Mouse (Mus musculus) liver, embryonic 16.5 days (tissue): ENCODE data around the gene Gab2. TPM values are rescaled to one million over a fixed set of nuclear protein-coding genes. Genes with fewer than 3 reads are reported as not detected.

Experiments used
- ATAC-seq: fragments of 200-750 bp; cut with Nextera tagmentation; 2 replicates; pipeline ENCODE4 v1.8.0; 2017; ENCODE audit warnings: low read depth, mild to moderate bottlenecking, moderate number of reproducible peaks, moderate library complexity
- H3K27ac ChIP-seq: fragments of 300-500 bp; sonication (generic); 2 replicates; pipeline ENCODE4 v1.5.1; 2014; ENCODE audit warnings: mild to moderate bottlenecking, low read length
- H3K27me3 ChIP-seq: fragments of 300-500 bp; sonication (generic); 2 replicates; pipeline ENCODE4 v1.6.1; 2014; ENCODE audit warnings: low read depth, low read length, mixed read lengths; ENCODE audit not compliant: control insufficient read depth, insufficient read depth
- H3K36me3 ChIP-seq: fragments of 300-500 bp; sonication (generic); 2 replicates; pipeline ENCODE4 v1.6.1; 2014; ENCODE audit warnings: mild to moderate bottlenecking; ENCODE audit not compliant: control insufficient read depth, insufficient read depth
- H3K4me1 ChIP-seq: fragments of 300-500 bp; sonication (generic); 2 replicates; pipeline ENCODE4 v1.6.1; 2014; ENCODE audit warnings: low read depth, low read length, mixed read lengths; ENCODE audit not compliant: control insufficient read depth
- H3K4me2 ChIP-seq: fragments of 300-500 bp; sonication (generic); 2 replicates; pipeline ENCODE4 v1.6.1; 2014; ENCODE audit warnings: low read depth, low read length, mixed read lengths
- H3K4me3 ChIP-seq: fragments of 300-500 bp; sonication (generic); 2 replicates; pipeline ENCODE4 v1.5.1; 2014; ENCODE audit warnings: low read depth, mild to moderate bottlenecking, low read length
- H3K9ac ChIP-seq: fragments of 300-500 bp; sonication (generic); 2 replicates; pipeline ENCODE4 v1.6.1; 2014; ENCODE audit warnings: low read depth, low read length
- H3K9me3 ChIP-seq: fragments of 300-500 bp; sonication (generic); replicated peaks from 2 replicates; pipeline ENCODE4 v1.6.1; 2016; ENCODE audit warnings: low read length; ENCODE audit not compliant: control insufficient read depth
- WGBS: fragments of 180-500 bp; shearing (Covaris S2); extraction: QIAGEN DNeasy Blood & Tissue Kit; methylation state at CpG from one replicate; pipeline ENCODE4 v1.1.7; 2014; ENCODE audit not compliant: insufficient replicate concordance; 5-methylcytosine and 5-hydroxymethylcytosine counted together
- polyA plus RNA-seq: library from polyadenylated mRNA; unstranded; fragments of >200 nt; fragmentation: Nextera tagmentation; extraction: Ambion mirVana; gene quantifications from 2 replicates; pipeline ENCODE4 v1.2.1, GENCODE M21; 2015

Gene Gab2
- polyA plus RNA-seq, 1 experiment from 2014 or later, result 2.1 TPM

DNA sequence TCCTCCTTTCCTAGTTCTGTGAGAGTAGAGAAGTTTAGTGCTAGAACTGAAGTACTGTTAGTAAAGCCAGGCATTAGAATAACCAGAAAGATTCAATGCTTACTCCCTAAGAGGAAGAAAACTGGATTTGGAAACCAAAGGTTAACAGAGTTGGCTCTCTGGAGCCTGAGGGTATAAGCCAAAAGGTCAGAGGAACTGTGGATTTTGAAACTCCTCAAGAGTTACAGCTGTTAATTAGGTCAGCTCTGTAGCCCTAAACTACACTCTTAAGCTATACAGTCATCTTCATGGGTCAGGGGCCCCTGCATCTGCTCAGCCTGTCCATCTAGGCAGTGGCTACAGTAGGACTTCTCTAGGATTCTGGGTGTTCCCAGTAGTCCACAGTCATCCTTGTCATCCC lies 4.4 kb upstream of the Gab2 start:
- ATAC-seq, result no peak
- H3K9ac ChIP-seq, result no peak overlapping the region
- H3K27me3 ChIP-seq, result no peaks in the 10 kb centered on the region
- no peak overlapping the region for H3K4me3 ChIP-seq
- H3K9me3 ChIP-seq, result no peaks in the 10 kb centered on the region
- peaks cover 7% of the 10 kb centered on the region for H3K4me1 ChIP-seq
- no peak overlapping the region for H3K4me2 ChIP-seq
- H3K27ac ChIP-seq, result no peak overlapping the region
- no peaks in the 10 kb centered on the region for H3K36me3 ChIP-seq

DNA sequence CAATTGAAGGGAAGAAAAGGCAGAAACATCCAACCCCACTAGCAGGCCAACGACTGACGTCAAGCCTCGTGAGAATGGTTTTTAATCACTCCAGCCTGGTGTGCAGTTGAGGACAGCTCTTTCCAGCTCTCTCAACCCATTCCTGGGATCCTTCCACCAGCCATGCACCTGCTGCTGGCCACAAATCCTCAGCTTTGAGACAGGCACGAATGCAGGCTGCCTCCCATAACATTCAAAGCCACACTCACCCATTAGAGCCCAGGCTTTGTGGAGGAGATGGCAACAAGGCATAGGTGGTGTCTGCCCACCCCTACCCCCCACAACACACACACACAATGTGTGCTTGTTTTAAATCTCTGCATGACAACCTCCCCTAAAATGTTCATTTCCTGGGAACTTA lies 2.7 kb upstream of the Gab2 start:
- no peaks in the 10 kb centered on the region for H3K9me3 ChIP-seq
- 40% methylated on average over 4 of the region's 4 CpGs for WGBS
- H3K27me3 ChIP-seq, result no peaks in the 10 kb centered on the region
- peaks cover 18% of the 10 kb centered on the region for H3K4me1 ChIP-seq
- no peak overlapping the region for H3K4me2 ChIP-seq
- no peak overlapping the region for H3K4me3 ChIP-seq
- H3K27ac ChIP-seq, result no peak overlapping the region
- no peak for ATAC-seq
- H3K9ac ChIP-seq, result no peak overlapping the region
- no peaks in the 10 kb centered on the region for H3K36me3 ChIP-seq

DNA sequence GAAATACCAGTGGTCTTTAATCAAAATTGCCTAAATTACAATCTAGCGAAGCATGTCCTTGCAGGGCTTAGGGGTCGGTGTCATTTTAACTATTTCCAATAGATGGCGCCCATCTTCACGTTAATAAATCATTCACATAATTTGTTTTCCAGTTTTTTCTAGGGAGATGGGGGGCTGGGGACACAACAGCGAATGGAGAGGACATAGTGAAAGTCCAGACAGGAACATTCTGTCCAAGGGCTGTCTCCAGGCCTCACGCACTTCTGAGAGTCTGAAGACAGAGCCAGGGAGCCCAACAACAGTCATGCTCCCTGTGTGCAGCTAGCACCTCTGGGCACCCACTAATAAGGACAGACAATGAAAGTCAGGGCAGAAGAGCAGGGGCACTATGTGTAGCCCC lies 2.2 kb upstream of the Gab2 start:
- Histone ChIP-seq H3K4me2 (no peak overlapping the region), H3K4me3 (no peak overlapping the region), H3K36me3 (no peaks in the 10 kb centered on the region), H3K9me3 (no peaks in the 10 kb centered on the region), H3K27ac (no peak overlapping the region), H3K4me1 (peaks cover 19% of the 10 kb centered on the region), H3K27me3 (no peaks in the 10 kb centered on the region), H3K9ac (no peak overlapping the region)
- ATAC-seq, result no peak
- 15% methylated on average over 6 of the region's 6 CpGs for WGBS

DNA sequence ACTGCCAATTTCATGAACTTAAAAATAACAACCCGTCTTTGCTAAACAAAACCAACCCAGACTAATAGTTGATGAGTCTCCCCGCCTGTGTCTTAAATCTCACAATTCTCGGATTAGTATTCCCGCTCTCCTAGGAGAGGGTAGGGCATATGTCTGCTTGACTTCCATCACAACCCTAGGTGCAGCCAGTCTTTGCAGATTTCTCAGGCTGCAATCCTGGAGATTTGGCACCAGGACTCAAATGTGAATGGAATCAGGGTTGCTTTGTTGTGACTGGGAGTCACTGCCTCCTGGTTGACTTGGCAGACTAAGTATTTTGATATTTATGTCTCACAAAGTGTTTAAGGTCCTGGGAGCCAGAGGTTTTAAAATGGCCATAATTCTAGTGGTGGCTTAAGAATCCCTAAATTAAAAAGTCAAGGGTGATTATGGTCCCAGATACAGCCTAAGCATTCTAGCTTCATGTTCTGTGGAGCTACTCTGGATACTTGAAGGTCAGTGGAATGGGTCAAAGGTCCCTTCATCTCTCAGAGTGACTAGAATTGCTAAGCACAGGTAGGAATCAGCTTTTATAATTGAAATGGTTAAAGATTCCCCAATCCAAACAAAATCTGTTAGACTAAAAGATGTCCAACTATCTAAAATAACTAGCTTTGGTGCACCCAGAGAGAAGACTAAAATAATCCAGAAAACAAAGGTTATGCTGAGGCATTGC lies 1.6 kb upstream of the Gab2 start:
- no peaks in the 10 kb centered on the region for H3K27me3 ChIP-seq
- H3K27ac ChIP-seq, result no peak overlapping the region
- no peak overlapping the region for H3K4me3 ChIP-seq
- H3K9ac ChIP-seq, result no peak overlapping the region
- H3K4me1 ChIP-seq, result peaks cover 21% of the 10 kb centered on the region
- no peak overlapping the region for H3K4me2 ChIP-seq
- 58% methylated on average over 4 of the region's 4 CpGs for WGBS
- H3K9me3 ChIP-seq, result no peaks in the 10 kb centered on the region
- H3K36me3 ChIP-seq, result no peaks in the 10 kb centered on the region
- no peak for ATAC-seq

DNA sequence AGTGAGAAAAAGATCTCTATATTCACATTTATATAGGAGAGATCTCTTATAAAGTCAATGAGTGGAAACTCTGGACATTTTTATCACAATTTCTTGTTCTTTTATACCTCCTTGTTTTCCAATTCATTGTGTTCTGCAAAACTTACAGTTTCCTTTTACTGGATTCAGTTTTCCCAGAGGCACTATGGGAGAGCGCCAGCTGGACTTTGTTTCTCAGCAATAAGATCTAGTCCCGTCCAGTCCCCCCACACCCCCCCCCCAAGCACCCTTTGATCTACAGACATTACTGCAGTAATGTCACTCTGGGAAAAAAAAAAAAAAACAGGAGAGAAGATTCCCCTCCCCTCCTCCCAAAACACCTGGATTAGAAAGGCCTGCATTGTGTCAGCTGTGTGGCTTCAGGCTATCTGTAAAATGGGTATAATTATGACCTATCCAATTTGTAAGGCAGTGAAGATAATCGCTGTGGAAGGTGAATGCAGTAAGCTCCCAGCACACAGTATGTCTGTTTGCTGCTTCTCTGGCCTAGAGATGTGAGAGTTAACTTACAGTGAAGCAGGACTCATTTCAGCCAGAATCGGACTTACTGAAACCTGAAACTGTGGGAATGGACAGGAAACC lies 655 bp upstream of the Gab2 start:
- Histone ChIP-seq H3K9me3 (no peaks in the 10 kb centered on the region), H3K9ac (peak overlapping the region; percentile 82), H3K27ac (no peak overlapping the region), H3K4me1 (peaks cover 21% of the 10 kb centered on the region), H3K4me2 (peak overlapping the region; percentile 97), H3K36me3 (no peaks in the 10 kb centered on the region), H3K27me3 (no peaks in the 10 kb centered on the region), H3K4me3 (peak overlapping the region; percentile 76)
- 57% methylated on average over 4 of the region's 4 CpGs for WGBS
- ATAC-seq, result no peak

DNA sequence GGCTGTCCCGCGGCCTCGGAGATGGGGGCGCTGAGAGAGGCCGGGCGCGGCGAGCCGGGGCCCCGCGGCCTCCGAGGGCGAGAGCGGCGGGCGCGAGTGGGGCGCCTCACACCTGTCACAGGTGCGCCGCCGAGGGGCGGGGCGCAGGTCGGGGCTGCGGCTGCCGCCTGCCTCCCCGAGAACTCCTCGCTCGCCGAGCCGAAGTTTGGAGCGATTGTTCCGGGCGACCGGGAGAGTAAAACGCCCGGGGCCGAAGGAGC lies 503 bp downstream of the Gab2 start:
- H3K4me3 ChIP-seq, result peak overlapping the region; percentile 76
- WGBS, result 1% methylated on average over 30 of the region's 38 CpGs
- H3K9ac ChIP-seq, result peak overlapping the region; percentile 82
- peak; percentile 38 for ATAC-seq
- H3K27me3 ChIP-seq, result no peaks in the 10 kb centered on the region
- H3K4me2 ChIP-seq, result peak overlapping the region; percentile 97
- peaks cover 21% of the 10 kb centered on the region for H3K4me1 ChIP-seq
- H3K9me3 ChIP-seq, result no peaks in the 10 kb centered on the region
- no peaks in the 10 kb centered on the region for H3K36me3 ChIP-seq
- peak overlapping the region; percentile 79 for H3K27ac ChIP-seq

DNA sequence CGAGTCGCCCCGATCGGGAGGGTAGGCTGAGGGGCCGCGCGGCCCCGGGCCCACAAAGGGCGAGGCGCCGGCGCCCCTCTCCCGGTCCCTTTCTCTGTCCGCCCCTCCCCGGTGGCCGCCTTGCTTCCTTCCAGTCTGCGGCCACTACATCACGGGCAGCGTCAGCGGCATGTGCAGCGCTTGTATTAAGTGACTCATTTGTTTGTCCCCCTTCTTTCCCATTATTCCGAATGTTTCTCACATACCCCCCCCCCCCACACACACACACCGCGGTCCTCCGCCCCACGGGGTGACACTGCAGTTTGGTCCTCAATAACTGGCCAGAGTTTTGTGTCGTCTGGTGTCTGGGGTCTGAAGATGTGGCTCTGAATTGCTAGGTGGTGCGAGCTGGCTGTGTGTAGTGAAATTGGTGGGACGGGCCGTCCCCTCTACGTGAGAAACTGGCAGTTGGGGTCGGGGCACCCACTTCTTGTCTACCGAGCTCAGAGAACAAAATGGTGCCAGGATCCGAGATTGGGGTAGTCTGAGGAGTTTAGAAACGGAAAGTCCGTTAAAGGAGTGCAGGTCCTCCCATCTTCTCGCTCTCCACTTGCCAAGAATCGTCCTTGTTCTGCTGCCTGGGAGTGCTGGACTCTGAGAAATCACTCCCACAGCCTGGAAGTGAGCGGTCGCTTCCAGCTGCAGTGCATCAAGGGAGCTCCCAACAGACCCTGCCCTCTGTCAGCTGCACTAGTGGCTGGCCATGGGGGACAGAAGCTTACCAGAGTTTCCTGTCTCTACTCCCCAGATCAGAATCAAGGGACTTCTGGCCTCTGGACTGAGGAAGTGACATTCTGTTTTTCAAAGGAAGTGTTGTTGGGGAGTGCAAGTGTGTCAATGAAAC lies 1.1 kb downstream of the Gab2 start:
- H3K36me3 ChIP-seq, result no peaks in the 10 kb centered on the region
- no peaks in the 10 kb centered on the region for H3K27me3 ChIP-seq
- H3K27ac ChIP-seq, result peak overlapping the region; percentile 79
- WGBS, result under 1% methylated on average over 40 of the region's 40 CpGs
- H3K9ac ChIP-seq, result peak overlapping the region; percentile 82
- no peaks in the 10 kb centered on the region for H3K9me3 ChIP-seq
- peak overlapping the region; percentile 76 for H3K4me3 ChIP-seq
- H3K4me1 ChIP-seq, result peaks cover 21% of the 10 kb centered on the region
- peak overlapping the region; percentile 97 for H3K4me2 ChIP-seq
- ATAC-seq, result peak; percentile 9

DNA sequence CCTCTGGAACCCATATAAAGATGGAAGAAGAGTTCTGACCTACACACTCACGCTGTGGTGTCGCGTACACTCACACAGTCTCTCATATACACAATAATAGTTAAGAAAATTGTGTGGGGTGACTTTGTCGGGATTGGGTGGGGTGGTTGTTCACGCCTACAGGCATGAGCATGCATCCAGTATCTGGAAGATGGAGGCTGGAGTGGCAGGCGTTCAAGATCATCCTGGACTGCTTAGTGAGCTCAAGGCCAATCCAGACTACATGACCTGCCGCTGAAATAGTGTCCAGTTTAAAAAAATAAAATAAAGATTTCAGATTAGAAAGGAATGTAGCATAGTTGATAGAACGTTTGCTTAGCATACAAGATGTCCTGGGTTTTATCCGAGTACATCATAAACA lies 2.2 kb downstream of the Gab2 start:
- Histone ChIP-seq H3K27ac (peak overlapping the region; percentile 45; the same call in 1 of the 2 replicates), H3K27me3 (no peaks in the 10 kb centered on the region), H3K36me3 (no peaks in the 10 kb centered on the region), H3K4me1 (peaks cover 21% of the 10 kb centered on the region), H3K4me3 (no peak overlapping the region), H3K9me3 (no peaks in the 10 kb centered on the region), H3K4me2 (no peak overlapping the region), H3K9ac (no peak overlapping the region)
- no peak for ATAC-seq
- WGBS, result 75% methylated on average over 9 of the region's 9 CpGs

DNA sequence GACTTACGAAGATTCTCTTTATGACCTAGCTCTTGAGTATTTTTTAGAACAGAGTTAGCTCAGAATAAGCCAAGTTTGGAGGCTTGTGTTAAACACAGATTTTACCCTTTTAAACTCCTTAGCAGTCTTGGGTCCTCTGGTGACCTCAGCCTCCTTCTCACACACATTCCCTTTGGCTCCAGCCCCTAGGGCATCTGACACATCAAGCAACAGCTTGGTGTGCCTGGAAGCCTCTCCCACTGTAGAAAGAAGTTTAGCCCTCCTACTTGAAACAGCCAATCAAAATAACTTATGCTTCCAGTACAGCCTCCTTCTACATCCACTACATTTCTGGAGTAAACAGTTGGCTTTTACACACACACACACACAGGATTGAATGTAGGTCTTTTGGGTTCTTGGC lies 2.8 kb downstream of the Gab2 start:
- no peaks in the 10 kb centered on the region for H3K27me3 ChIP-seq
- no peak overlapping the region for H3K4me3 ChIP-seq
- no peak for ATAC-seq
- no peaks in the 10 kb centered on the region for H3K36me3 ChIP-seq
- 94% methylated on average over 1 of the region's 1 CpGs for WGBS
- H3K4me1 ChIP-seq, result peaks cover 21% of the 10 kb centered on the region
- no peaks in the 10 kb centered on the region for H3K9me3 ChIP-seq
- no peak overlapping the region for H3K9ac ChIP-seq
- peak overlapping the region; percentile 10; the same call in 1 of the 2 replicates for H3K27ac ChIP-seq
- no peak overlapping the region for H3K4me2 ChIP-seq
